Mouse (Mus musculus) liver, adult 2 months (tissue): ENCODE results near the gene Cryzl2. TPM values are rescaled to one million over a fixed set of nuclear protein-coding genes. Genes with fewer than 3 reads are reported as not detected.
A peak's percentile ranks its signal among the peaks of the same experiment; 100 is the strongest.

Experiments used
- DNase-seq: peaks from one replicate; pipeline ENCODE4 v3.0.0-alpha.2; 2011; ENCODE audit warnings: low read depth, low spot score; ENCODE audit errors: extremely low read depth
- H3K27ac ChIP-seq: fragments of 200-500 bp; replicated peaks from 2 replicates; pipeline ENCODE4 v1.5.1; 2012; ENCODE audit warnings: low read depth, mild to moderate bottlenecking, control low read depth, inconsistent platforms, low read length; ENCODE audit not compliant: insufficient read depth
- H3K27me3 ChIP-seq: fragments of 200-500 bp; 2 replicates; pipeline ENCODE4 v1.6.1; 2012; ENCODE audit warnings: mild to moderate bottlenecking, moderate library complexity, low read length, inconsistent platforms; ENCODE audit not compliant: control insufficient read depth, insufficient read depth
- H3K36me3 ChIP-seq: fragments of 200-500 bp; 2 replicates; pipeline ENCODE4 v1.6.1; 2012; ENCODE audit warnings: low read length, inconsistent platforms; ENCODE audit not compliant: control insufficient read depth, insufficient read depth
- H3K4me1 ChIP-seq: fragments of 200-500 bp; 2 replicates; pipeline ENCODE4 v1.6.1; 2011; ENCODE audit warnings: low read length; ENCODE audit not compliant: control insufficient read depth, insufficient read depth
- H3K4me3 ChIP-seq: fragments of 200-500 bp; 2 replicates; pipeline ENCODE4 v1.5.1; 2011; ENCODE audit warnings: low read depth, mild to moderate bottlenecking, control low read depth, low read length, moderate library complexity; ENCODE audit not compliant: insufficient read depth
- H3K79me2 ChIP-seq: fragments of 200-500 bp; 2 replicates; pipeline ENCODE4 v1.6.1; 2012; ENCODE audit warnings: inconsistent platforms, mild to moderate bottlenecking, low read length, moderate library complexity; ENCODE audit not compliant: control insufficient read depth, insufficient read depth
- H3K9ac ChIP-seq: fragments of 200-500 bp; 2 replicates; pipeline ENCODE4 v1.6.1; 2012; ENCODE audit warnings: low read depth, mild to moderate bottlenecking, control low read depth, inconsistent platforms, low read length
- CTCF ChIP-seq: fragments of 200-500 bp; IDR thresholded peaks from 2 replicates; pipeline ENCODE4 v1.5.1; 2011; ENCODE audit warnings: low read depth, low read length, control low read depth
- POLR2A ChIP-seq: fragments of 200-500 bp; IDR thresholded peaks from 2 replicates; pipeline ENCODE4 v1.6.1; 2011; ENCODE audit warnings: low read length, control low read depth; ENCODE audit not compliant: insufficient read depth; ENCODE audit errors: extremely low read depth
- WGBS: fragments of 180-500 bp; shearing (Covaris S2); methylation state at CpG from one replicate; pipeline ENCODE4 v1.1.7; 2018; 5-methylcytosine and 5-hydroxymethylcytosine counted together
- polyA plus RNA-seq: library from polyadenylated mRNA; depleted of rRNA; stranded (reverse); fragments of >200 nt; gene quantifications from 2 replicates; pipeline ENCODE4 v1.2.3, GENCODE M21; 2012; rRNA removed
- total RNA-seq: library from RNA; depleted of rRNA; stranded (reverse); fragments of >200 nt; gene quantifications from 2 replicates; pipeline ENCODE4 v1.2.3, GENCODE M21; 2014; rRNA removed

Gene Cryzl2
- total and polyA plus RNA-seq, 2 experiments: 22.7 to 31.0 TPM

- WGBS: 24% methylated on average over 16 of the region's 16 CpGs
- Histone ChIP-seq H3K27ac (peak overlapping the region; percentile 90), H3K4me3 (peak overlapping the region; percentile 66), H3K4me1 (peaks cover 10% of the 10 kb centered on the region), H3K9ac (peak overlapping the region; percentile 72), H3K79me2 (peaks cover 19% of the 10 kb centered on the region), H3K27me3 (no peaks in the 10 kb centered on the region), H3K36me3 (peaks cover 17% of the 10 kb centered on the region)
- peak; percentile 96 for DNase-seq
- TF ChIP-seq CTCF (no peak), POLR2A (peak; percentile 61; the same call in 1 of the 2 replicates)
Observed at GRCm38 (mm10) chr1:157525692-157526354, 67.4 kb downstream of the Cryzl2 start.

GRCm38 (mm10) chr1:157526625-157527024, 68.2 kb downstream of the Cryzl2 start:
- H3K36me3 ChIP-seq: peaks cover 24% of the 10 kb centered on the region
- H3K4me3 ChIP-seq: peak overlapping the region; percentile 66
- no peak for TF ChIP-seq CTCF
- no peak for TF ChIP-seq POLR2A
- WGBS: 7% methylated on average over 5 of the region's 5 CpGs
- H3K27me3 ChIP-seq: no peaks in the 10 kb centered on the region
- H3K4me1 ChIP-seq: peaks cover 10% of the 10 kb centered on the region
- peak overlapping the region; percentile 85 for H3K9ac ChIP-seq
- peaks cover 19% of the 10 kb centered on the region for H3K79me2 ChIP-seq
- peak; percentile 100 for DNase-seq
- H3K27ac ChIP-seq: peak overlapping the region; percentile 98

GRCm38 (mm10) chr1:157532826-157533460, 74.6 kb downstream of the Cryzl2 start:
- Histone ChIP-seq H3K79me2 (peaks cover 12% of the 10 kb centered on the region; the same call in 1 of the 2 replicates), H3K4me3 (no peak overlapping the region), H3K9ac (no peak overlapping the region), H3K27ac (no peak overlapping the region), H3K4me1 (peaks cover 6% of the 10 kb centered on the region), H3K27me3 (no peaks in the 10 kb centered on the region), H3K36me3 (peaks cover 78% of the 10 kb centered on the region)
- no peak for DNase-seq
- TF ChIP-seq POLR2A: no peak
- no peak for TF ChIP-seq CTCF
- 73% methylated on average over 8 of the region's 8 CpGs for WGBS

GRCm38 (mm10) chr1:157535571-157535970, 77.2 kb downstream of the Cryzl2 start:
- Histone ChIP-seq H3K27me3 (no peaks in the 10 kb centered on the region), H3K4me3 (no peak overlapping the region), H3K27ac (no peak overlapping the region), H3K36me3 (peaks cover 77% of the 10 kb centered on the region), H3K9ac (no peak overlapping the region), H3K4me1 (no peaks in the 10 kb centered on the region), H3K79me2 (0 out of 2 replicates have a peak, but pooled peaks cover 2% of the 10 kb centered on the region)
- DNase-seq: no peak
- no peak for TF ChIP-seq POLR2A
- no peak for TF ChIP-seq CTCF
- WGBS: 90% methylated on average over 1 of the region's 1 CpGs

GRCm38 (mm10) chr1:157536471-157536870, 78.1 kb downstream of the Cryzl2 start:
- Histone ChIP-seq H3K27me3 (no peaks in the 10 kb centered on the region), H3K36me3 (peaks cover 76% of the 10 kb centered on the region), H3K9ac (no peak overlapping the region), H3K4me3 (no peak overlapping the region), H3K4me1 (no peaks in the 10 kb centered on the region), H3K27ac (no peak overlapping the region), H3K79me2 (0 out of 2 replicates have a peak, but pooled peaks cover 2% of the 10 kb centered on the region)
- peak; percentile 39 for DNase-seq
- no peak for TF ChIP-seq POLR2A
- no peak for TF ChIP-seq CTCF
- 20% methylated on average over 6 of the region's 6 CpGs for WGBS

GRCm38 (mm10) chr1:157537636-157538035, 79.3 kb downstream of the Cryzl2 start:
- TF ChIP-seq CTCF (peak; percentile 61), POLR2A (no peak)
- peaks cover 72% of the 10 kb centered on the region for H3K36me3 ChIP-seq
- no peak overlapping the region for H3K9ac ChIP-seq
- peak; percentile 50 for DNase-seq
- H3K4me3 ChIP-seq: no peak overlapping the region
- H3K4me1 ChIP-seq: no peaks in the 10 kb centered on the region
- no peaks in the 10 kb centered on the region for H3K27me3 ChIP-seq
- H3K27ac ChIP-seq: no peak overlapping the region
- 0 out of 2 replicates have a peak, but pooled peaks cover 2% of the 10 kb centered on the region for H3K79me2 ChIP-seq
- 78% methylated on average over 5 of the region's 5 CpGs for whole genome bisulfite sequencing

Other genes with a start within 250 kb of the Cryzl2 start
- 9.1 and 10.2 TPM in 2 replicates for gene Rasal2, start 46.0 kb upstream of the Cryzl2 start, total RNA-seq
- 0.90 and 1.2 TPM in 2 replicates for gene Rasal2, start 46.0 kb upstream of the Cryzl2 start, polyA plus RNA-seq
- gene Sec16b, start 48.2 kb downstream of the Cryzl2 start, total RNA-seq: 52.2 and 57.3 TPM in 2 replicates
- 44.7 and 47.4 TPM in 2 replicates for gene Sec16b, start 48.2 kb downstream of the Cryzl2 start, polyA plus RNA-seq